Mouse (Mus musculus): ENCODE results near the gene Clec2i. TPM values are rescaled to one million over a fixed set of nuclear protein-coding genes. Genes with fewer than 3 reads are reported as not detected.

The Clec2i gene
- polyA plus RNA-seq, 1 experiment from 2014 or later, result 0.14 TPM

DNA sequence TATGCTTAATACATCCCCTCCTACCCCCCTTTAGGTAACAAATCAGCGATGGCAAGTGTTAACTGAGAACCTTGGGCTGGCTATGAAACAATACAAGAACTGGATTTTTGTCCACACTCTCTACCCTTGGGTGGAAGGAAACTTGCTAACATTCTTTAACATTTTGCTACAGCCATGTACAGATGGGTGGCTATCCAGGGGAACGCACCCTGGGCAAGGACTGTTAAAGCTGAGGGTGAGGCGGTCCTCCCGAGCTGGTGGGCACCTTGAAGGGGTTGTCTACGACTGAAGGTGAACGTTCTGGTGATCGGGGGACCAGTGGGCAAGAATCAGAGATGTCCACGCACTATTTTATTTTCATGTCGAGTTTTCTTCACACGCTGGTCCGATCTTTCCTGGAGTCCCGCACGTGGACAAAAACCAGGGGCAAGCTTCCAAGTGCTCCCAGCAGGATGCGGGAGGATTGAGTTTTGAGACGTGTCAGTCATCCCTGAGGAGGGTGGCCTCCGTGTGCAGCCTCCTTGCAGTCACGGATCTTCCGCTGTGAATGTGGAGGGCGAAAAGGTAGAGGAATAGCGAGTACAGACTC lies 44.9 kb upstream of the Clec2i start:
- DNase-seq, result peak; percentile 61
- H3K9ac ChIP-seq, result peak overlapping the region; percentile 75
- no peaks in the 10 kb centered on the region for H3K9me3 ChIP-seq (ENCODE audit: low read depth, low read length)
- WGBS, result under 1% methylated on average over 20 of the region's 20 CpGs
- H3K27ac ChIP-seq (ENCODE audit: low read depth), result peak overlapping the region; percentile 99
- H3K4me1 ChIP-seq (ENCODE audit: insufficient read depth), result no peaks in the 10 kb centered on the region
- no peak for TF ChIP-seq CTCF (IDR thresholded peaks at IDR 0.05; ENCODE audit: low read depth)
- peak overlapping the region; percentile 78 for H3K4me2 ChIP-seq
- H3K36me3 ChIP-seq (ENCODE audit: insufficient read depth), result no peaks in the 10 kb centered on the region
- no peak for ATAC-seq (ENCODE audit: insufficient read depth)
- no peaks in the 10 kb centered on the region for H3K27me3 ChIP-seq (ENCODE audit: insufficient read depth, low read length)
- H3K4me3 ChIP-seq (ENCODE audit: low read depth, low read length), result peak overlapping the region; percentile 80

GRCm38 (mm10) chr6:128842945-128843478 lies 44.4 kb upstream of the Clec2i start:
- DNase-seq (peak; percentile 99), ATAC-seq (ENCODE audit: insufficient read depth) (peak; percentile 67)
- WGBS, result under 1% methylated on average over 44 of the region's 44 CpGs
- Histone ChIP-seq H3K9me3 (ENCODE audit: low read depth, low read length) (no peaks in the 10 kb centered on the region), H3K4me2 (peak overlapping the region; percentile 78), H3K27ac (ENCODE audit: low read depth) (peak overlapping the region; percentile 99), H3K36me3 (ENCODE audit: insufficient read depth) (no peaks in the 10 kb centered on the region), H3K27me3 (ENCODE audit: insufficient read depth, low read length) (no peaks in the 10 kb centered on the region), H3K9ac (peak overlapping the region; percentile 85), H3K4me1 (ENCODE audit: insufficient read depth) (no peaks in the 10 kb centered on the region), H3K4me3 (ENCODE audit: low read depth, low read length) (peak overlapping the region; percentile 80)
- TF ChIP-seq CTCF (IDR thresholded peaks at IDR 0.05; ENCODE audit: low read depth), result no peak; the same call in 1 of the 2 replicates

DNA sequence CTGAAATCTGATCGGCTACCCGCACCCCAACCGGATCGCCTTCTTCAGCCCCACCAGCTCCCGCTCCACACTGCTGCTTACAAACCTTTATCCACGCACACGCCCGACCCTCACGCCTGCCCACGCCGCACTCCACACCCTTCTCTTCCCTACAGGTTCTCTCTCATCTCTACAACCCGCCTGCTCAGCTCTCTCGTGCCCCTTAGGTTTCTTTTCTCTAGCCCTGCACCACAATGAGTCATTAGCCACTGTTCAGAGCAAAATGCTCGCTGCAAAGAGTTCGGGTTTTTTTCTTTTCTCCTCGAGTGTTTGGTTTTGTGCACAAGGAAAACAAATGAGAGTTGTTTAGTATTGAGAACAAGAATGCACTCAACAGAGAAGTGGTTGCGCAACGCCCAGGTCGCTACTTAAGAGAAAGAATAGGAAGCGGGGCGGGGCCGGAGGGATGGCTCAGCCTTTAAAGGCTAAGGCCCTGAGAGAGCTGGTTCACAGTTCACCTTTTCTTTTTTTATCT lies 43.9 kb upstream of the Clec2i start:
- peak; percentile 0 for TF ChIP-seq CTCF (IDR thresholded peaks at IDR 0.05; ENCODE audit: low read depth)
- Histone ChIP-seq H3K4me2 (peak overlapping the region; percentile 78), H3K27me3 (ENCODE audit: insufficient read depth, low read length) (no peaks in the 10 kb centered on the region), H3K27ac (ENCODE audit: low read depth) (peak overlapping the region; percentile 99), H3K9me3 (ENCODE audit: low read depth, low read length) (no peaks in the 10 kb centered on the region), H3K36me3 (ENCODE audit: insufficient read depth) (no peaks in the 10 kb centered on the region), H3K9ac (peak overlapping the region; percentile 85), H3K4me1 (ENCODE audit: insufficient read depth) (no peaks in the 10 kb centered on the region), H3K4me3 (ENCODE audit: low read depth, low read length) (peak overlapping the region; percentile 80)
- peak; percentile 47 for ATAC-seq (ENCODE audit: insufficient read depth)
- peak; percentile 92 for DNase-seq
- under 1% methylated on average over 22 of the region's 22 CpGs for WGBS

GRCm38 (mm10) chr6:128844131-128844530 lies 43.3 kb upstream of the Clec2i start:
- Histone ChIP-seq H3K4me1 (ENCODE audit: insufficient read depth) (no peaks in the 10 kb centered on the region), H3K36me3 (ENCODE audit: insufficient read depth) (no peaks in the 10 kb centered on the region), H3K4me2 (peak overlapping the region; percentile 78), H3K27me3 (ENCODE audit: insufficient read depth, low read length) (no peaks in the 10 kb centered on the region), H3K9me3 (ENCODE audit: low read depth, low read length) (no peaks in the 10 kb centered on the region), H3K9ac (no peak overlapping the region), H3K4me3 (ENCODE audit: low read depth, low read length) (peak overlapping the region; percentile 80), H3K27ac (ENCODE audit: low read depth) (peak overlapping the region; percentile 99)
- TF ChIP-seq CTCF (IDR thresholded peaks at IDR 0.05; ENCODE audit: low read depth), result no peak
- 24% methylated on average over 8 of the region's 8 CpGs for WGBS
- peak; percentile 38 for DNase-seq
- ATAC-seq (ENCODE audit: insufficient read depth), result no peak

DNA sequence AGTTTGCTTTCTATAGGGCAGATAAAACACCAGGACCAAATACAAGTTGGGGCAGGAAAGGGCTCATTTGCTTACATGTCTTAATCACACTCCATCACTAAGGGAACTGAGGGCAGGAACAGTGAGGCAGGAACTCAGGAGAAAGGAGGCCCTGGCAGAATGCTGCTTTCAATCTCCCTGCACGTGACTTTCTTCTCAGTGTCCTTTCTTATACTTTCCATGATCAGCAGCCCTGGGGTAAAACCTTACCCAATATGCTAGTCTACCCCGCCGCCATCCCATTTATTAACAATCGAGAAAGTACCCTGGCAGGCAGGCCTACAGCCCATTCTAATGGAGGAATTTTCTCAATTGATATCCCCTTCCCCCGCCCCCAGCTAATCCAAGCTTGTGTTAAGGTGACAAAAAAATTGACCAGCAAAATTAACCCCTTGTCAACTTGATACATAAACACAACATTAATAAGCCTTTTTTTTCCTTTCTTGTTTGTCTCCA lies 42.8 kb upstream of the Clec2i start:
- Histone ChIP-seq H3K4me2 (no peak overlapping the region), H3K9ac (no peak overlapping the region), H3K9me3 (ENCODE audit: low read depth, low read length) (no peaks in the 10 kb centered on the region), H3K36me3 (ENCODE audit: insufficient read depth) (no peaks in the 10 kb centered on the region), H3K4me3 (ENCODE audit: low read depth, low read length) (no peak overlapping the region), H3K27me3 (ENCODE audit: insufficient read depth, low read length) (no peaks in the 10 kb centered on the region), H3K4me1 (ENCODE audit: insufficient read depth) (no peaks in the 10 kb centered on the region), H3K27ac (ENCODE audit: low read depth) (peak overlapping the region; percentile 99)
- no peak for TF ChIP-seq CTCF (IDR thresholded peaks at IDR 0.05; ENCODE audit: low read depth)
- no peak for DNase-seq
- WGBS, result 83% methylated on average over 5 of the region's 5 CpGs
- ATAC-seq (ENCODE audit: insufficient read depth), result no peak

GRCm38 (mm10) chr6:128845319-128845979 lies 41.9 kb upstream of the Clec2i start:
- 37% methylated on average over 7 of the region's 7 CpGs for WGBS
- Histone ChIP-seq H3K4me2 (no peak overlapping the region; the same call in 1 of the 2 replicates), H3K4me1 (ENCODE audit: insufficient read depth) (0 out of 2 replicates have a peak, but pooled peaks cover under 1% of the 10 kb centered on the region), H3K9ac (no peak overlapping the region), H3K4me3 (ENCODE audit: low read depth, low read length) (no peak overlapping the region), H3K9me3 (ENCODE audit: low read depth, low read length) (no peaks in the 10 kb centered on the region), H3K36me3 (ENCODE audit: insufficient read depth) (no peaks in the 10 kb centered on the region), H3K27me3 (ENCODE audit: insufficient read depth, low read length) (no peaks in the 10 kb centered on the region), H3K27ac (ENCODE audit: low read depth) (peak overlapping the region; percentile 24; the same call in 1 of the 2 replicates)
- ATAC-seq (ENCODE audit: insufficient read depth), result peak; percentile 1; the same call in 1 of the 2 replicates
- DNase-seq, result peak; percentile 95
- peak; percentile 99 for TF ChIP-seq CTCF (IDR thresholded peaks at IDR 0.05; ENCODE audit: low read depth)

Data from lung, embryonic 14.5 days (tissue).